Mouse (Mus musculus): ENCODE results near the gene Pnpla3. TPM values are rescaled to one million over a fixed set of nuclear protein-coding genes. Genes with fewer than 3 reads are reported as not detected.
A peak's percentile ranks its signal among the peaks of the same experiment; 100 is the strongest.

The Pnpla3 gene
- 2.4 and 2.7 TPM in 2 replicates for polyA plus RNA-seq (2015; fragmentation: Nextera tagmentation; extraction: Ambion mirVana)

DNA sequence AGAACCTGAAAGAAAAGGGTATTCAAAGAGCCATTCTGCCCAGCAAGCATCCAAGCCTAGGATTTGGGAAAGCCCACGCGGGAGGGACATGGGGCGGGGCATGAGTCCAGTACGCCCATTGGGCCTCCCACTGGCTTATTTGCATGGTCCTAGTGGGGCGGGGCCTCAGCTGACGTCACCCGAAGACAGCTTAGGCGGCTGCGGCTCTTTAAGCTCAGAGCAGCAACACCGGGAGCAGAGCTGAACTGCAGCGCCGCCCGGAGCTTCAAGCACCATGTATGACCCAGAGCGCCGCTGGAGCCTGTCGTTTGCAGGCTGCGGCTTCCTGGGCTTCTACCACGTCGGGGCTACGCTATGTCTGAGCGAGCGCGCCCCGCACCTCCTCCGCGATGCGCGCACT lies at the start of gene Pnpla3:
TSS of gene Pnpla3 (plus strand) at position 238 of the 400 bp plus-strand sequence.
- peak; percentile 82 for ATAC-seq (ENCODE audit: low read depth)
- Histone ChIP-seq H3K27ac (ENCODE audit: low read length) (peak within 1 kb of the TSS; percentile 65), H3K36me3 (ENCODE audit: control insufficient read depth, insufficient read depth) (no peaks in the 10 kb centered on the region), H3K27me3 (ENCODE audit: control insufficient read depth, insufficient read depth, low read depth, low read length) (peaks cover 20% of the 10 kb centered on the region), H3K9ac (ENCODE audit: low read depth, low read length) (peak within 1 kb of the TSS; percentile 56), H3K4me1 (ENCODE audit: control insufficient read depth, low read depth, low read length) (no peaks in the 10 kb centered on the region; the same call in none of the 2 replicates), H3K9me3 (replicated peaks; ENCODE audit: control insufficient read depth, low read length) (no peaks in the 10 kb centered on the region), H3K4me2 (ENCODE audit: low read depth, low read length) (peak within 1 kb of the TSS; percentile 59), H3K4me3 (ENCODE audit: low read depth, low read length) (peak within 1 kb of the TSS; percentile 57)
- WGBS (ENCODE audit: insufficient replicate concordance) = under 1% methylated on average over 28 of the region's 28 CpGs

DNA sequence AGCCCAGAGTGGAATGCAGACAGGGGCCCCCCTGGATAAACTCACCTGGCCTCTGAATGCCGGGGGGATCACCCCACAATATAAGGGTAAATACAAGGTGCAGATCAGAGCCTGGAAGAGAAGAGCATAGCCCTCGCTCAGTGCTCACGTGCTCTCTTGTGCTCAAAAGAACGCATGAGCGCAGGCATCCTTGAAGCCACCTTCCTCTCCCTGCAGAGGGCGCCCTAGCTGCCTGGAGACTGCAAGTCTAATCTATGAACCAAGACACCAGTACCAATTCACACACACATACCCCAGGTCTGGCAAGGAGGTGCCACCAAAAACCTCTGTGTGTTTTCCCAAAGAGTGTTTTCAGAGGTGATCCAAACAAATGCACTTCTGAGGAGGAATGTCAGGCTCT lies 47.0 kb upstream of the Pnpla3 start:
- Histone ChIP-seq H3K4me3 (ENCODE audit: low read depth, low read length) (no peak overlapping the region), H3K4me2 (ENCODE audit: low read depth, low read length) (no peak overlapping the region), H3K9ac (ENCODE audit: low read depth, low read length) (no peak overlapping the region), H3K27me3 (ENCODE audit: control insufficient read depth, insufficient read depth, low read depth, low read length) (no peaks in the 10 kb centered on the region), H3K4me1 (ENCODE audit: control insufficient read depth, low read depth, low read length) (no peaks in the 10 kb centered on the region), H3K36me3 (ENCODE audit: control insufficient read depth, insufficient read depth) (no peaks in the 10 kb centered on the region), H3K27ac (ENCODE audit: low read length) (no peak overlapping the region), H3K9me3 (replicated peaks; ENCODE audit: control insufficient read depth, low read length) (no peaks in the 10 kb centered on the region)
- no peak for ATAC-seq (ENCODE audit: low read depth)
- 19% methylated on average over 6 of the region's 6 CpGs for WGBS (ENCODE audit: insufficient replicate concordance)

DNA sequence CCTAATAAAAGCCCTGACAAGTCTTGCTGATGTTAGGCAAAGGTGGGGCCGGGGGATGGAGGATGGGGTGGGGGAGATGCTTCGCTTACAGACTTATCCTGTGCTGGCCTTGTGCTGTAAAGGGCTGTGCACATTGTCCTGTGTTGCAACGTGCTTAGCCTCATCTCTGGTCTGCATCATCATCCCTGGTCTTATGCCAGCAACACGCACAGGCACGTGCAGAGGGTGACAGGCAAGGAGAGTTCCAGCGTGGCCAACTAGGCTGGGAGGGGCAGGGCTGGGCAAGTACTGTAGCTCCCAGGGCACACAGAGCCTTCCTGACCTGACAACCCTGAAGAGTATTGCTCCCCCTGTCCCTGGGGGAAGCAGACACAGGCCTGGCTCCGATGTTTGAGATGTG lies 46.6 kb upstream of the Pnpla3 start:
- no peak overlapping the region for H3K27ac ChIP-seq (ENCODE audit: low read length)
- H3K9me3 ChIP-seq (replicated peaks; ENCODE audit: control insufficient read depth, low read length) = no peaks in the 10 kb centered on the region
- H3K36me3 ChIP-seq (ENCODE audit: control insufficient read depth, insufficient read depth) = no peaks in the 10 kb centered on the region
- H3K4me3 ChIP-seq (ENCODE audit: low read depth, low read length) = no peak overlapping the region
- H3K4me2 ChIP-seq (ENCODE audit: low read depth, low read length) = no peak overlapping the region
- WGBS (ENCODE audit: insufficient replicate concordance) = 54% methylated on average over 7 of the region's 7 CpGs
- H3K9ac ChIP-seq (ENCODE audit: low read depth, low read length) = no peak overlapping the region
- H3K4me1 ChIP-seq (ENCODE audit: control insufficient read depth, low read depth, low read length) = no peaks in the 10 kb centered on the region
- H3K27me3 ChIP-seq (ENCODE audit: control insufficient read depth, insufficient read depth, low read depth, low read length) = no peaks in the 10 kb centered on the region
- no peak; the same call in 1 of the 2 replicates for ATAC-seq (ENCODE audit: low read depth)

DNA sequence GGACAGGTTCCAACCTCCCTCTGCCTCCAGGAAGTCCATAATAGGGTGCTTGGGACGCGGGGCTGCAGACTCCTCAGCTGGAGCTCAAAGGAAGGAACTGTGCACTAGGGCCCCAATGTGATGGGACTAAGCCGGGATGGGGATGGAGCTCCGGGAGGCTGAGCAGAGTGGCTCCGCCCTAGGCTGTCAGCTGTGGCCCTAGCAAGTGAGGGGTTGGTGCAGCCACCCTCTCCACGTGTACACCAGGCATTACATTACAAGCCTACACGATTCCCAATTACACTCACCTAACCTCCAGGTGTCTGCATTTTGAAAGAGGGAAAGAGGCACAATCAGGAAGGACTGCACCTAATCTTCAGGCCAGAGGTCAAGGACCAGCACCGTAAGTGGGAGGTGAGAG lies 44.6 kb upstream of the Pnpla3 start, which contains the start of gene Pnpla5:
TSS of gene Pnpla5 (minus strand) at position 101 of the 400 bp plus-strand sequence.
- Histone ChIP-seq H3K27ac (ENCODE audit: low read length) (no peak within 1 kb of the TSS), H3K4me2 (ENCODE audit: low read depth, low read length) (no peak within 1 kb of the TSS), H3K9ac (ENCODE audit: low read depth, low read length) (no peak within 1 kb of the TSS), H3K4me1 (ENCODE audit: control insufficient read depth, low read depth, low read length) (no peaks in the 10 kb centered on the region), H3K9me3 (replicated peaks; ENCODE audit: control insufficient read depth, low read length) (no peaks in the 10 kb centered on the region), H3K4me3 (ENCODE audit: low read depth, low read length) (no peak within 1 kb of the TSS), H3K36me3 (ENCODE audit: control insufficient read depth, insufficient read depth) (no peaks in the 10 kb centered on the region), H3K27me3 (ENCODE audit: control insufficient read depth, insufficient read depth, low read depth, low read length) (no peaks in the 10 kb centered on the region)
- 54% methylated on average over 8 of the region's 8 CpGs for WGBS (ENCODE audit: insufficient replicate concordance)
- no peak for ATAC-seq (ENCODE audit: low read depth)

DNA sequence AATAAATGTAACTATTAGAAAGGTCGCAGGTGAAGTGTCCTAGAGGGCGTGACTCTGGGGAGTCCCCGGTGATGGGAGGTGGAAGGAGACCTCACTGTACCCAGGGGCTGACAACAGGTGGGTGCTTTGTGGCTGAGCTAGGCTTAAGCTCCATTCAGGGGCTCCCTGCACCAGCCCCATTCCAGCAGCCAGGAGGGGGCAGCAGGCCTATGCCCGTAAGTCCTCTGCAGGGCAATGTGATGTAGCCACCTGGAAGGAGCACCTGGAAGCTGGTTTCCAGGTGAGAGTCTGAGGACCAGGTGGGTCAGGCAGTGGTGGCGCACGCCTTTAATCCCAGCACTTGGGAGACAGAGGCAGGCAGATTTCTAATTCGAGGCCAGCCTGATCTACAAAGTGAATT lies 43.6 kb upstream of the Pnpla3 start:
- no peaks in the 10 kb centered on the region for H3K36me3 ChIP-seq (ENCODE audit: control insufficient read depth, insufficient read depth)
- WGBS (ENCODE audit: insufficient replicate concordance) = 59% methylated on average over 7 of the region's 7 CpGs
- no peaks in the 10 kb centered on the region for H3K4me1 ChIP-seq (ENCODE audit: control insufficient read depth, low read depth, low read length)
- no peak overlapping the region for H3K4me2 ChIP-seq (ENCODE audit: low read depth, low read length)
- no peak overlapping the region for H3K9ac ChIP-seq (ENCODE audit: low read depth, low read length)
- H3K27ac ChIP-seq (ENCODE audit: low read length) = no peak overlapping the region
- no peaks in the 10 kb centered on the region for H3K27me3 ChIP-seq (ENCODE audit: control insufficient read depth, insufficient read depth, low read depth, low read length)
- no peaks in the 10 kb centered on the region for H3K9me3 ChIP-seq (replicated peaks; ENCODE audit: control insufficient read depth, low read length)
- no peak overlapping the region for H3K4me3 ChIP-seq (ENCODE audit: low read depth, low read length)
- ATAC-seq (ENCODE audit: low read depth) = peak; percentile 33; the same call in 1 of the 2 replicates

DNA sequence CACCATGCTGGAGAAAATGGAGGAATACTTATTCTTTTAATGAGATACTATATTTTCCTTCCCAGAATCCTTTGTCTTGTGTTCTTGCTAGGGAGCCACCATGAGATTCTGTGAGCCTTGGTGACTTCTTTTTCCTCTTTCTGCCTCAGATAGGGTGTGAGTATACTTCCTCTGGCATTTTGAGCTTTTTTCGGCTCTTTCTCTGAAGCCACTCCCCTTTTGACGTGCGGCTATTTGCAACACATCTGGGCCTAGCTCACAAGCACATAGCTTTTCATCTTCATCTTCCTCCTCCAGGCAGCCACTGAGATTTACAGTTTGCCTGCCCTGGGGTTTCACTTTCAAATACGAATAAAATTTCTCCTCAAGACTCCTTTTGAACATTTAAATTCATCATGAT lies 41.2 kb upstream of the Pnpla3 start:
- H3K27me3 ChIP-seq (ENCODE audit: control insufficient read depth, insufficient read depth, low read depth, low read length) = no peaks in the 10 kb centered on the region
- 15% methylated on average over 4 of the region's 4 CpGs for WGBS (ENCODE audit: insufficient replicate concordance)
- no peak overlapping the region for H3K9ac ChIP-seq (ENCODE audit: low read depth, low read length)
- H3K4me1 ChIP-seq (ENCODE audit: control insufficient read depth, low read depth, low read length) = no peaks in the 10 kb centered on the region
- no peak overlapping the region for H3K27ac ChIP-seq (ENCODE audit: low read length)
- no peaks in the 10 kb centered on the region for H3K9me3 ChIP-seq (replicated peaks; ENCODE audit: control insufficient read depth, low read length)
- no peak overlapping the region for H3K4me2 ChIP-seq (ENCODE audit: low read depth, low read length)
- ATAC-seq (ENCODE audit: low read depth) = no peak
- H3K4me3 ChIP-seq (ENCODE audit: low read depth, low read length) = no peak overlapping the region
- H3K36me3 ChIP-seq (ENCODE audit: control insufficient read depth, insufficient read depth) = no peaks in the 10 kb centered on the region

DNA sequence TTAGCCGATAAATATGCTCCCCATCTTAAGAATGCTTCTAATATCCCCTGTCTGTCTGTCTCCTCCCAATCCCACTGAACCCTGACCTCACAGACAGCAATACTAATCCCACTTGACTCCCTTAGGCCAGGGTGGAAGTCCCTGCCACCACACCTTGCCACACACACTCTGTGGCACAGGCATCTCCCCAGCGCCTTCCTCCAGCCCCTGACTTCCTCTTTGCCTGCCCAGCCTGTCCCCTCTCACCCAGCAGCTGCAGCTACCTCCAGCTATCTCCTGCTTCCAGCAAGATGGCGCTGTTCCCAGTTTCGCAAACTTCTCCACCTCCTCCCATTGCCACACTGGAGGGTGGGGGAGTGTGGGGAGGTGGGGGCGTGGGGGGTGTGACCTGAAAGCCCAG lies 40.8 kb upstream of the Pnpla3 start:
- no peaks in the 10 kb centered on the region for H3K27me3 ChIP-seq (ENCODE audit: control insufficient read depth, insufficient read depth, low read depth, low read length)
- no peaks in the 10 kb centered on the region for H3K9me3 ChIP-seq (replicated peaks; ENCODE audit: control insufficient read depth, low read length)
- no peaks in the 10 kb centered on the region for H3K36me3 ChIP-seq (ENCODE audit: control insufficient read depth, insufficient read depth)
- H3K4me1 ChIP-seq (ENCODE audit: control insufficient read depth, low read depth, low read length) = no peaks in the 10 kb centered on the region
- no peak overlapping the region for H3K4me3 ChIP-seq (ENCODE audit: low read depth, low read length)
- no peak overlapping the region for H3K27ac ChIP-seq (ENCODE audit: low read length)
- H3K9ac ChIP-seq (ENCODE audit: low read depth, low read length) = no peak overlapping the region
- 0 out of 2 replicates have a peak, but pooled peaks have one; percentile 25 for ATAC-seq (ENCODE audit: low read depth)
- 15% methylated on average over 5 of the region's 5 CpGs for WGBS (ENCODE audit: insufficient replicate concordance)
- no peak overlapping the region for H3K4me2 ChIP-seq (ENCODE audit: low read depth, low read length)

DNA sequence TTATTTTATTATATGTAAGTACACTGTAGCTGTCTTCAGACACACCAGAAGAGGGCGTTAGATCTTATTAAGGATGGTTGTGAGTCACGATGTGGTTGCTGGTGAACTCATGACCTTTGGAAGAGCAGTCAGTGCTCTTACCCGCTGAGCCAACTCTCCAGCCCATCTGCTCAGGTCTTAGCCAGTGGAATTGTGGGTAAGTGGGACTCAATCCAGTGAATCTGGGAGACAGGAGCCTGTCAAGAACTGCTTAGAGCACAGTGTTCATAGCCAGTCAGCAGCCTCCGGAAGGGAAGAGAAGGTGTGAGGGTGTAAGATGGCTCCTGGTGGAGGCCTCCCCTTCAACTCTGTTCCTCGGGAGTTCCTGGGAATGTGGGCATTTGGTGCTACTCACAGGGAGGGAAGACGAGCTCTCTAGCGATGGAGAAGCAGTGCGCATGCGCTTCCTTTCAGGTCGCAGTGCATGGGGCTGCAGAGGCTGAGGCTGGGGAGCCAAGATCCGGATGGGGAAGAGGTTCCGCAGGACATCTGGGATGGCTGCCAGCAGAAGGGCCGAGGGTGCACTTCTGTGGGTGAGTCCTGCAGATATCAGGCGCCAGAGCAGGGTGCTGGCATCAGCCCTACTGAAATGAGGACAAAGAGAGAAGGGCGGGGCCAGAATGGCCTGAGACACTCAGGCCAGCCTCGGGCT lies 36.4 kb upstream of the Pnpla3 start:
- no peaks in the 10 kb centered on the region for H3K36me3 ChIP-seq (ENCODE audit: control insufficient read depth, insufficient read depth)
- H3K27me3 ChIP-seq (ENCODE audit: control insufficient read depth, insufficient read depth, low read depth, low read length) = no peaks in the 10 kb centered on the region
- WGBS (ENCODE audit: insufficient replicate concordance) = 43% methylated on average over 16 of the region's 16 CpGs
- no peaks in the 10 kb centered on the region for H3K9me3 ChIP-seq (replicated peaks; ENCODE audit: control insufficient read depth, low read length)
- ATAC-seq (ENCODE audit: low read depth) = peak; percentile 50
- no peak overlapping the region for H3K9ac ChIP-seq (ENCODE audit: low read depth, low read length)
- no peak overlapping the region for H3K4me2 ChIP-seq (ENCODE audit: low read depth, low read length)
- no peak overlapping the region for H3K27ac ChIP-seq (ENCODE audit: low read length)
- no peaks in the 10 kb centered on the region for H3K4me1 ChIP-seq (ENCODE audit: control insufficient read depth, low read depth, low read length)
- no peak overlapping the region for H3K4me3 ChIP-seq (ENCODE audit: low read depth, low read length)

DNA sequence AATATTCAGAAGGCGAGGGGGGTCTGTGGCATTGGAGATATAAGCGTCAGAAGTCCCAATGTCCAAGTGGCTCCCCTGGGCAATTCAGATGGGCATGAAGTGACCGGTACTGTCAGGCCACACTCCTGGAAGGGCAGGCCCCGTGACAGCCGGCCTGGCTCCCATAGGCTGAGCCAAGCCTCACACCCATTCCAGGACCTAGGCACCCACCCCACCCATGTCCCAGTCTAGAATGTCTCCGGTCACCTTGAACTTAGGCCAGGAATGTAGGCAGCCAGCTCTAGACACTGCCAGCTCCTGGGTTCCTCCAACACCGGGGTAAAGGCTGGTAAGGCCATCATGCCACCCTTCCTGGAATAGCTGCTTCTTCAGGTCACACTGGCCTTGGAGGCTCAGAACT lies 35.7 kb upstream of the Pnpla3 start:
- WGBS (ENCODE audit: insufficient replicate concordance) = 79% methylated on average over 7 of the region's 7 CpGs

More for the DNA sequence above, 35.7 kb upstream of the Pnpla3 start:
- Histone ChIP-seq H3K4me1 (ENCODE audit: control insufficient read depth, low read depth, low read length) (no peaks in the 10 kb centered on the region), H3K4me3 (ENCODE audit: low read depth, low read length) (no peak overlapping the region), H3K9ac (ENCODE audit: low read depth, low read length) (no peak overlapping the region), H3K9me3 (replicated peaks; ENCODE audit: control insufficient read depth, low read length) (no peaks in the 10 kb centered on the region), H3K36me3 (ENCODE audit: control insufficient read depth, insufficient read depth) (no peaks in the 10 kb centered on the region), H3K27me3 (ENCODE audit: control insufficient read depth, insufficient read depth, low read depth, low read length) (no peaks in the 10 kb centered on the region), H3K27ac (ENCODE audit: low read length) (no peak overlapping the region), H3K4me2 (ENCODE audit: low read depth, low read length) (no peak overlapping the region)
- ATAC-seq (ENCODE audit: low read depth) = no peak
